Mouse (Mus musculus): ENCODE measurements around the gene Kcnab1. TPM values are rescaled to one million over a fixed set of nuclear protein-coding genes. Genes with fewer than 3 reads are reported as not detected.
"Not testable (repeated sequence)": the region's sequence is repeated elsewhere in the genome, so short reads cannot be mapped to it uniquely, and the experiment has no call there.

The Kcnab1 gene
- polyA plus RNA-seq, 1 experiment from 2014 or later: 1.6 TPM

GRCm38 (mm10) chr3:65392421-65392817 lies 283.2 kb downstream of the Kcnab1 start, which contains the start of gene Ssr3:
Gene Ssr3, minus strand, starts transcription at chr3:65392623.
- Histone ChIP-seq H3K4me1 (replicated peaks; ENCODE audit: control insufficient read depth, insufficient read depth, low read length) (no peaks in the 10 kb centered on the region), H3K4me2 (replicated peaks; ENCODE audit: low read depth) (peak within 1 kb of the TSS; percentile 67), H3K9ac (ENCODE audit: low read depth, low read length) (peak within 1 kb of the TSS; percentile 90), H3K36me3 (ENCODE audit: control insufficient read depth, insufficient read depth) (peaks cover 16% of the 10 kb centered on the region), H3K27me3 (replicated peaks; ENCODE audit: control insufficient read depth, insufficient read depth, low read length) (no peaks in the 10 kb centered on the region), H3K9me3 (ENCODE audit: control insufficient read depth) (no peaks in the 10 kb centered on the region), H3K4me3 (ENCODE audit: low read depth, low read length) (peak within 1 kb of the TSS; percentile 80), H3K27ac (ENCODE audit: low read depth, low read length) (peak within 1 kb of the TSS; percentile 92)
- WGBS: under 1% methylated on average over 36 of the region's 36 CpGs
- TF ChIP-seq CTCF (IDR thresholded peaks at IDR 0.05; ENCODE audit: low read depth): no peak
- peak; percentile 100 for ATAC-seq

- ATAC-seq; H3K4me1 ChIP-seq (replicated peaks; ENCODE audit: control insufficient read depth, insufficient read depth, low read length): not testable (repeated sequence)
- WGBS: 75% methylated on average over 1 of the region's 1 CpGs
Measured at GRCm38 (mm10) chr3:65395111-65395510, 285.9 kb downstream of the Kcnab1 start.

GRCm38 (mm10) chr3:65396835-65397504 lies 287.8 kb downstream of the Kcnab1 start:
- no peak for TF ChIP-seq CTCF (IDR thresholded peaks at IDR 0.05; ENCODE audit: low read depth)
- no peak for ATAC-seq
- H3K4me1 ChIP-seq (replicated peaks; ENCODE audit: control insufficient read depth, insufficient read depth, low read length): no peaks in the 10 kb centered on the region
- no peak overlapping the region for H3K4me3 ChIP-seq (ENCODE audit: low read depth, low read length)
- no peak overlapping the region for H3K27ac ChIP-seq (ENCODE audit: low read depth, low read length)
- no peak overlapping the region for H3K9ac ChIP-seq (ENCODE audit: low read depth, low read length)
- no peak overlapping the region for H3K4me2 ChIP-seq (replicated peaks; ENCODE audit: low read depth)
- H3K36me3 ChIP-seq (ENCODE audit: control insufficient read depth, insufficient read depth): no peaks in the 10 kb centered on the region
- no peaks in the 10 kb centered on the region for H3K27me3 ChIP-seq (replicated peaks; ENCODE audit: control insufficient read depth, insufficient read depth, low read length)
- no peaks in the 10 kb centered on the region for H3K9me3 ChIP-seq (ENCODE audit: control insufficient read depth)
- 61% methylated on average over 4 of the region's 4 CpGs for WGBS

More at GRCm38 (mm10) chr3:65395111-65395510, 285.9 kb downstream of the Kcnab1 start:
- not testable (repeated sequence) for H3K27me3 ChIP-seq (replicated peaks; ENCODE audit: control insufficient read depth, insufficient read depth, low read length); H3K4me2 ChIP-seq (replicated peaks; ENCODE audit: low read depth); H3K4me3 ChIP-seq (ENCODE audit: low read depth, low read length); H3K27ac ChIP-seq (ENCODE audit: low read depth, low read length); H3K9me3 ChIP-seq (ENCODE audit: control insufficient read depth); H3K9ac ChIP-seq (ENCODE audit: low read depth, low read length); H3K36me3 ChIP-seq (ENCODE audit: control insufficient read depth, insufficient read depth)

GRCm38 (mm10) chr3:65397566-65397965 lies 288.4 kb downstream of the Kcnab1 start:
- H3K36me3 ChIP-seq (ENCODE audit: control insufficient read depth, insufficient read depth): no peaks in the 10 kb centered on the region
- no peak for ATAC-seq
- 96% methylated on average over 3 of the region's 3 CpGs for WGBS
- no peaks in the 10 kb centered on the region for H3K9me3 ChIP-seq (ENCODE audit: control insufficient read depth)
- no peak overlapping the region for H3K4me3 ChIP-seq (ENCODE audit: low read depth, low read length)
- no peaks in the 10 kb centered on the region for H3K27me3 ChIP-seq (replicated peaks; ENCODE audit: control insufficient read depth, insufficient read depth, low read length)
- no peak overlapping the region for H3K9ac ChIP-seq (ENCODE audit: low read depth, low read length)
- TF ChIP-seq CTCF (IDR thresholded peaks at IDR 0.05; ENCODE audit: low read depth): no peak
- H3K27ac ChIP-seq (ENCODE audit: low read depth, low read length): no peak overlapping the region
- no peak overlapping the region for H3K4me2 ChIP-seq (replicated peaks; ENCODE audit: low read depth)
- no peaks in the 10 kb centered on the region for H3K4me1 ChIP-seq (replicated peaks; ENCODE audit: control insufficient read depth, insufficient read depth, low read length)

GRCm38 (mm10) chr3:65405781-65406180 lies 296.6 kb downstream of the Kcnab1 start:
- Histone ChIP-seq H3K36me3 (ENCODE audit: control insufficient read depth, insufficient read depth) (no peaks in the 10 kb centered on the region), H3K4me3 (ENCODE audit: low read depth, low read length) (no peak overlapping the region), H3K4me2 (replicated peaks; ENCODE audit: low read depth) (no peak overlapping the region), H3K9me3 (ENCODE audit: control insufficient read depth) (no peaks in the 10 kb centered on the region), H3K9ac (ENCODE audit: low read depth, low read length) (no peak overlapping the region), H3K27me3 (replicated peaks; ENCODE audit: control insufficient read depth, insufficient read depth, low read length) (no peaks in the 10 kb centered on the region), H3K4me1 (replicated peaks; ENCODE audit: control insufficient read depth, insufficient read depth, low read length) (no peaks in the 10 kb centered on the region), H3K27ac (ENCODE audit: low read depth, low read length) (no peak overlapping the region)
- WGBS: 78% methylated on average over 4 of the region's 4 CpGs
- no peak for TF ChIP-seq CTCF (IDR thresholded peaks at IDR 0.05; ENCODE audit: low read depth)
- ATAC-seq: no peak

- no peaks in the 10 kb centered on the region for H3K27me3 ChIP-seq (replicated peaks; ENCODE audit: control insufficient read depth, insufficient read depth, low read length)
- no peak overlapping the region for H3K9ac ChIP-seq (ENCODE audit: low read depth, low read length)
- H3K4me2 ChIP-seq (replicated peaks; ENCODE audit: low read depth): no peak overlapping the region
- H3K27ac ChIP-seq (ENCODE audit: low read depth, low read length): no peak overlapping the region
- ATAC-seq: no peak
- TF ChIP-seq CTCF (IDR thresholded peaks at IDR 0.05; ENCODE audit: low read depth): no peak
- no peaks in the 10 kb centered on the region for H3K36me3 ChIP-seq (ENCODE audit: control insufficient read depth, insufficient read depth)
- no peak overlapping the region for H3K4me3 ChIP-seq (ENCODE audit: low read depth, low read length)
- no peaks in the 10 kb centered on the region for H3K4me1 ChIP-seq (replicated peaks; ENCODE audit: control insufficient read depth, insufficient read depth, low read length)
- H3K9me3 ChIP-seq (ENCODE audit: control insufficient read depth): no peaks in the 10 kb centered on the region
Measured at GRCm38 (mm10) chr3:65407891-65408290, 298.7 kb downstream of the Kcnab1 start.

All from intestine, postnatal 0 days (tissue).